Mouse (Mus musculus): ENCODE measurements at regions not wholly inside any gene's neighbourhood (a gene's known extent, or its start where the extent isn't known, plus 50 kb on each side); places are given as distances from the start of the nearest gene placed in this dataset.

DNA sequence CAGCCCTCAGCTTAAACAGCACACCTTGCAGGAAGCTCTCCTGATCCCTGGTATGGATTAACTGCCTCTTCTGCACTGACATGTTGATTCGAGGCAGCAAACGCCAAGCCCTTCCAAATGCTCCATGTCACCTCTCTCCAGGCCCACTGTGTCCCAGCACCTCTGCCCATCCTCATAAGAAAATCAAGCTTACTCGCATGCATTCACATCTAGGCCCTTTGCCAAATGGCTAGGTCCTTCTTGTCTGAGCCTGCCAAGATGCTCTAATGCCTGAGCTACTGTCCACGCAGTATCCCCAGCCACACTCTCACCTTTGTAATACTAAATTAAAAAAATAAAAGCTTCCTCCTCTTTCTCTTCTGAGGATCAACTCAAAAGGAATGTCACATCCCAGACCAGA is 588.7 kb upstream of the Cdh11 start:
- DNase-seq, result no peak

DNA sequence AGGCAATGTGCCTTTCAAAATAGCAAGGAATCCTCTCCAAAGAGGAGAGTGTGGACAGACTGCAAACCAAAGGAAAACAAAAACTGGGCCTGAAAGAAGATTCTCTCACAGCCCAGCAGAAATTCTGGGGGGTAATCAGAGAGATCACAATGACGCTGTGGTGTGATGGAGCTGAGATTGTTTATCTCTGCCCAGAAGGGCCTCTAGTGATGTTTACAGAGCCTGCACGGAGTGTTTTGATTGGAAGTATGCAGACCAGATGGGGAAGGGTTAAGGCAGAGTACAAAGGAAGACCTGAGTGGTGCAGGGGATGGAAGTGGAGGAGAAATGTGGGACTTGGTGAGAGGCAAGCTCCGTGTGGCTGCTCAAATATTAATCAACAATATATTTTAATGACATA is 593.1 kb upstream of the Cdh11 start:
- no peak for DNase-seq

DNA sequence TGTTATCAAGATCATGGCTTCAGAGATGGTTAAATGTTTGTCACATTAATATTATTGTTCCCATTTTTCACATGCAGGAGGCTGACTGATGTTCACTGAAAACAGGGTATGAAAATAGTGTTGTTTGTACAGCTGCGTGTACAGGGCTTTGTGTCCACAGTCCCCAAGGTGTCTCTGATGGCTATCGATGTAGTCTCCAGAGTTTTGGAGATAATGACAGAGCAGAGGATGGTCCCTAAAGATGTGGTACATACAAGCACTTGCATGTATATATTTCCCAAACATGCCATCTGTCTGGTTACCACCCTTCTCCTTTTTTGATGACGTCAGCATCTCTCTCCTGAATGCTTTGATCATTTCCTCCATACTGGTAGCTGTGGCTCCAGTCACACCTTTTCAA is 596.1 kb upstream of the Cdh11 start:
- DNase-seq, result no peak

DNA sequence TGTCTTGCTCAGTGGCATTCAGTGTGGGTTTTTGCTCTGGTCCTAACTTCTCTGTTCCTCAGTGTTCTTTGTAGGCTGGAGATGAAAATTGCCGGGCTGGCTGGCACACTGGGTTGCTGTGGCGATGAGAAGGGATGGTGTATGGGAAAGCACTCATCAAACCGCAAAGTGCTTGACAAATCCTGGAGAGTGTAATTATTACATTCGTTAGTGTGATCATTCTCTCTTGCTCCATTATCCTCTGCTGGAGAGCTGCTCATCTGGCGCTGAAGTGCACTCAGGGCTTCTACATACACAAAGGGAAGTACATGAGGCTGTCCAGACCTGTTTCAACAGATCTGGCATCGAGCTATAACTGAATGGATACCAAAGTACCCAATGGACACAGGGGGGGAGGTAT is 605.9 kb upstream of the Cdh11 start:
- DNase-seq, result no peak

DNA sequence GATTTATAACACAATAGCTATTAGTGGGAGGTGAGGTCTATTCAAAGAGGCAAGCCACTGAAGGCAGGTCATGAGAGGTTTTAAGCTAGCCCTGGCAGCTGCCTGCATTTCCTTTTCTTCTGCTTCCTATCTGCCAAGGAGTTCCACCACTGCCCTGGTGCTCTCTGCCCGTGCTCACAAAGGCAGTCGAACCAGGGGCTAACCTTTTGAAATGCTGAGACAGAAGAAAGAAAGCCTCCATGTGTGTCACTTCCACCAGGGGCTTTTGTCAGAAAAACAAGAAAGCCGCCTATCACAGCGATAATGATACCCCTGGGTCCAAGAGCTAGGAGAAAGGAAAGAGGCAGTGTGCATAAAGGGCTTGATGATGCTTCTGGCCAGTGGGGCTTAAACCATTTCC is 609.9 kb upstream of the Cdh11 start:
- no peak for DNase-seq

DNA sequence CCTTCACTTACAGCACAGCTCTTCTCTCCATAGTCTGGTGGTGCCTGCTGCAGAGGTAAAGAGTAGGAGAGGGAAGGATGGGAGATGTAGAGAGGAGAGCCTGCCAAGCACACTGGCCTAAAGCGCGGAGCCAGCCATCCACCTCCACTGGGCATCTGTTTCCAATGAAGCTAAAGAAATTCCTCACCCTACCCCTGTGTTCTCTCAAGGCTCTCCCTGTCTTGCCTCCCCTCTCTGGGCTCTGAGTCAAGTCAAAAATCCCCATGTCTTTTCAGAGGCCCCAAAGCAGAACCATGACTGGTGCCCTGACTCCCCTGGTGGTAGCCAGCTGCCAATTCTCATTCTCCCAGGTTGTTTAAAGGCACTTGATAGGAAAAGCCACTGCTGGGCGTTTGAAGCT is 612.7 kb upstream of the Cdh11 start:
- DNase-seq, result no peak

DNA sequence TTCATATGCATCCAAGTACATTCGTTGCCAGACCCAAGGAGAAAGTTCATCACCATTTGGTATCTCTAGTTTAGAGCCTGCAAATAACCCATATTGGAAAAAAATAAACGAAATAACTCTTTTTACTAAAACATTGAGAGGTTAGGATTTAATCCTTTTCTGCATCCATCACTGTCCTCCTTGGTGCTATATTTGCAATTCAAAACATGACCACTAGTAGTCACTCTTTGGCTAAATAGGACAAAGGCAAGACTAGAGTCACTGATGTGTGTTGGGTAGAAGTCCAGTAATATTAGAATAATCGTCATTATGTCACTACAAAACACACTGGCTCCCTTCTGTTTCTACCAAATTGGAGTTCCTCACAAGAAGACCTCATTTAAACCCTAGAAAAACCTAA is 614.0 kb upstream of the Cdh11 start:
- DNase-seq, result no peak

DNA sequence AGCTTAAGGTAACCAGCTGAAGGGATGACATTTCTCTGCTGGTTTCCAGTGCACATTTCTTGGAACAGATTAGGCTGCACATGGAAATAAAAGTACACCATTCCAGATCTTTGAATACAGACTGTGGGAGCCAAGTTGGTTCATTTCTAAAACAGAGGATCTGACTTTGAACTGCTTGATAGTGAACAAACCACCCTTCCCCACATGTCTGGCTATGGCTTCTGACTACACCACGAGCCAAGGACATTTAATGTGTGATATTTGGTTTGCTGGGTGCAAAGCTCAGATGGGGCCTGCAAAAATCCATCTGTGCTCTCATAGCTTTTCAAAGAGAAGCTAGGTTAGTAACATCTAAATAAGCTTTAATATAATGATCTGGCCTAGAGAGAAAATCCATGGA is 614.7 kb upstream of the Cdh11 start:
- no peak for DNase-seq

DNA sequence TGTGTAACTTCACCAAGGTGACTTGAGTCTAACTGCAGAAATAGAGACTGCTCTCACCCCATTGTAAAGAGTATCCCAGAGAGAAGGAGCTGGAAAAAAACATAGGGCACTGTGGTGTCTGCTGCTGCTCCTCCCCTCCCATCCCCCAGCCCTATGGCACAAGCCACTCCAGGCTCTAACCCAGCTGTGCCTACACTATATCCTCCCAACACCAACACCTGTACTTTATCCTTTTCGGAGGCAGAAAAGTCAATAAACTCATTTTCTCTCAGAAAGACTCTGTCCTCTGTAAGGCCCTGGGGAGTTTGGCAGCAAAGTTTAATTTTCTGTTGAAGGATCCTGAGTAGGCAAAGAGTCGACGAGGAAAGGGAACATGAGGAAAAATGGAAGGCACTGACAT is 617.3 kb upstream of the Cdh11 start:
- DNase-seq, result no peak

DNA sequence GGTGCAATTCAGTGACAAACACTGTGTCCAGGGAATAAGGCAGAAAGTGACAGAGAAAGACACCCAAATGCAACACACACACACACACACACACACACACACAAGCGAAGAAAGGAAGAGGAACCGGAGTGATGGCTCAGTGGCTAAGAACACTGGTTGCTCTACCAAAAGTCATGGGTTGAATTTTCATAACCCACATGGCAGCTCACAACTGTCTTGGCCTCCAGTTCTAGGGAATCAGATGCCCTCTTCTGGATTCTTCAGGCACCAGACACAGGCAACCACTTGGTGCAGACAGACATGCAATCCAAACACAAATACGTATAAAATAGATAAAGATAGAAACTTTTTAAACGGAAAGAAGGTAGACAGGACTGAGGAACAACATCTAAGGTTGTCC is 618.4 kb upstream of the Cdh11 start:
- DNase-seq, result no peak

DNA sequence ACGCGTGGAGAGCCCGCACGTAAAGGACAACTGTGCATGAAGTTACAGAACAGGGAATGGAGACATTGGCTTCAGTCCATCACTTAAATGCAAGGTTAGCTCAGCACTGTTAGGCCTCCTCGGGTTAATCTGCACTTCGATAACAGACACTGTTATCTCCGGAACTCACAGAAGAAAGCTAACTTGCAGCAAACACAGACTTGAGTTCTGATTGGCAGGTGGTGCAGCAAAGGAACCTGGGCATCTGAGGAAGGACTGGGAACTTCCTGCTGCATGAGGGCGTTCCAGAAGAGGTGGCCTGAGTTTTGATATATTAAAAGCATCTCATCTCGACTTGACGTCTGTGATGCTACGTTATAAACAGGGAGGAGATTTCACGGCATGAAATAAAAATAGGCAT is 620.3 kb upstream of the Cdh11 start:
- no peak for DNase-seq

DNA sequence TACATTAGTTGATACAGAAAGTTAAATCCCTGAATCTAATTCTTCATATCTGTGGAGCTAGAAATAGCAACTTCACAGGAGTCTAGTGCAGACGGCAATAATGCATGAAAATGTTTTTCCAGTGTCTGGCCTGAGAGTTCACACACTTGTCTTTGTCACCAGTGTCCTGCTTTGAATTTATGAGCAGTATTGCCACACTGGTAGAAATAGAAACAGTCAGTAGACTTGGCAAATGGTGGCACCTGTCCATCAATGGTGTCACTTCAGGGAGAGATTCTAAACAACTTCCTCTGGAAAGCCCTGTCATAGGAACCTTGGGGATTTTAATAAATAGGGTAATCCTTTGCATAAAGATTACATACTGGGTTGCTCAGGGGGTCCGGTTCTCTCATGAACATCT is 621.5 kb upstream of the Cdh11 start:
- no peak for DNase-seq

DNA sequence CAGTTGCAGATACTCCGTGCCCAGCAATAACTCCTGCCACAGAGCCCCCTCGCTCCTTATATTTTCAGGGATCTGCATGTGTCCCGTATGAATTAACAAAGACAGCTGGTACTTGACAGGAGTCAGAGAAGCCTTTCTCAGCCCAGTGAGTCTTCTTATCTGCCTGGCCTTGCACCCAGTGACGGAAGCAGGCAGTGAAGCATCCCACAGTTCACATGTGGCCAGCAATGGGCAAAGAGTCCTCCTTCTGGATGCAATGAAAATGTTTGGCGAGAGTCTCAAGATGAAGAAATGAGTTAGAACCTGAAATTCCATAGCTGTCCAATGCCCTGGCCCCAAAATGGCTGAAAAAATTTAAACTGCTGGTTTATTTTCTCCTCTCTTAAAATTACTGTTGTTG is 622.2 kb upstream of the Cdh11 start:
- no peak for DNase-seq

DNA sequence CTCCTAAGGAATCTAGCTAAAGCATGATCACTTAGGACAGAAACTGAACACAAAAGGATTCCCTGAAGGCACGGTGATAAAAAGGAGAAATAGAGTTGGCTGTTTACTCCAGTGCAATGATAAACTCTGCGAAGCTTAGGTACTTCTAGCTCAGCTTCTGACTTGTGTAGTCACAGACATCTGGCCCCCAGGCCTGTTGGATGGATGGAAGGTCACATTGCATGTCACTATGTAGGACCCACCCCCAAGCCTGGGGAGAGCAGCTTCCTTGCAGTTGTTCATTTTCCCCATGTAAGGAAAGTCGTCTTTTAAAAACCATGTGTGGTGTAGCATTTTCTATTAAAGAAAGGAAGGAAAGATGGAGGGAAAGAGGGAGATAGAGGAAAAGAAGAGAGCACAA is 623.0 kb upstream of the Cdh11 start:
- no peak for DNase-seq

DNA sequence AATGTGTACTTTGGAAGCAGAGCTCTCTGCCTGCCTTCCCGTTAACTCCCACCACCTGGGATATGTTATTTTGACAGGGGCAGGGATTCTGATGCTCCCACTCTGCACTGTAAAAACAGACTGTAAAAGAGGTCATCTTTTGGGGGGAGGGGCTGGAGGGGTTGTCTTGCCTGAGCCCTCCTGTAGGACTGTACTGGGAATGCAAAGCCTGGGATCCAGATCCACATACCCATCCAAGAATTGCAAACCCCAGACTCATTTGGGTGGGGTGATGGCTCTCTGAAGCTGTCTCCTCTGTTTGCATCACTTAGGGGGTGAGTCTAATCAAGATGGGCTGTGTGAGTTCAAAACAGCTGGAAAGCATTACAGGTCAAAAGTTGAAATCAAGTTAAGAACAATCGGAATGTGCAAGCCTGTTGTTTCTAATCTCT is 623.7 kb upstream of the Cdh11 start:
- no peak for DNase-seq

DNA sequence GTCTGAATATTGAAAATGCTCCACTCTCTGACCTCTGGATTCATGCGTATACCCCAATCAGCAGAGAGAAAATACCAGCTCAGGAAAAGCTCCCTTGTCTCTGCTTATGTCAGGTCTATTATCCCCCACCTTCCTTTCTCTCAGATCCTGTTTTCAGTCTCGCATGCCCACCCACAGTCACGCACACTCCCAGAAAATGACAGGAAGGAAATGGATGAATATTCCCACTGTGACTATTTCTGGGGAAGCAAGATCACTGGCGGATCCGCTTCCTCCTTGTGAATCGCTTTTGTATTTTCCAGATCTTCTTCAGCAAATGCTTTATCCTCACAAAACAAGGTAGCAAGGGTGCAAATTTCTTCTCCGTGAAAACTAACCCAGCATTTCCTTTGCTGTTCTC is 627.3 kb upstream of the Cdh11 start:
- DNase-seq, result no peak

DNA sequence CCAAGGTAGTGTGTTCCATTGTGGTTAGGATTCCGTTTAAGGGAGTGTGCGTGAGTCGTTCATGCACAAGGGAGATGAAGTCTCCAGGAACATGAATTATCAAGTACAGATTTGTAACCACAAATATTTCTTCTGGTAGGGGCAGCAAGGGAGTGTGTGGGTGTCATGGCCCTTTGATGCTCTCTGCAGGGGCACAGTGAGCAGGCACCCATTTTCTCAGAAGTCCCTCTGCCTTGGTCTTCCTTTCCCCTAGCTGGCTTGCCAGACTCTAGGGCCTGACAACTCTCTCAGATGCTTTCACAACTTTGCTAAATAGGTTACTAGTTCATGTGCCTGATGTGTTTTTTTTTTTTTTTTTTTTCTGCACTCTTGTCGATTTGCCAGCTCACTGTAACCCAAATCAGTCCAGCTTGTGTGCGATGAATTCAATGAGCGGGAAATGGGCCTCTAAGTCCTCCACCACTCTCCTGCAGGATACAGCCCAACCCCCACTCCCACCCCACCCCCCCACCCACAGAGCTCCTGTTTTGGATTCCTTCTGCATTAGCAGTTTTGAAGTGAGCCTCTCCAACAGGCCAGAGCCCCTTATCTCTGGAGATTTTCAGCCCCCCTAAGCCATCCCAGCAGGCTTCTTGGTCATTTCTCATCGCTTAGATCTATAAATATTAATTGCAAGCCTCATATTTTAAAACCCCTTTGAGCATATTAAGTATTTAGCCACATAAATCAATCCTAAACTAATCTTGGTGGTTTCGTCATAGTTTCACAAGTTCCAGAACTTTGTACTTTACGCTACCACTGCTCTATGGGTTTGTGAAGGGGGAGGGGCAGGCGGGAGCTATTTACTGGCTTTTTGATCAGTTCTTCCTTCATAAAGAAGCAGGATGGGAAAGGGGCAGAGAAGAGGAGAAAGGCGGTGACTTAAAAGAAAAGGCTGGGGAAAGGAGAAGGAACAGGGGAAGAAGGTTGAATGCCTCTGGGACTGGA is 628.4 kb upstream of the Cdh11 start:
- DNase-seq, result no peak

DNA sequence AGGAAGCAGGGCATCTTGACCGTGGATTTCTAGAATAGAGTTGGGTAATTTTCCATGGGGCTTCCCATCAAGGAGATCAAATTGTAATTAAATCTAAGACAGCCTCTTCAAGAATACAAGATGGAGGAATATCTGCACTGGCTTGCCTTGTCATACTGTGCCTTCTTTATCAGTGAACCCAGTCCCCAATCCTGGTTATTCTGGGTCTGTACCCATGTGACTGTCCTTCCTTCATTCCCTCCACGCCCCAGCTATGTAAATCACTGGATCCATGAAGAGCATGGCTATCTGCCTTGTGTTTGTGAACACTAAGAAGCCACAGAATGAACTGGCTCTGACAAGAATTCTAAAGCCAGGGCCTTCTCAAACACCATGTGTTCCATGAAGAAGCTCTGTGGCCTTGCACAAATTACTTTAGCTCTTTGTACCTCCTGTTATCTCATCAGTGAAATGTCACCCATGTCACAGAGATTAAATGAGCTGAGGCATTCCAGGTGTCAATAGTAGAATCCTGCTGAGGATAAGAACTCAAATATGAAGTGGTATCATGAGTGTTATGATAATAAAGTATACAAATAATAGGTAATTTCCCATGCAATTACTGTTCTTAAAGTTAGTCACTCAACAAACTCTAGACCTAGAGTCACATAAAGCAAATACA is 637.0 kb upstream of the Cdh11 start:
- DNase-seq, result no peak

DNA sequence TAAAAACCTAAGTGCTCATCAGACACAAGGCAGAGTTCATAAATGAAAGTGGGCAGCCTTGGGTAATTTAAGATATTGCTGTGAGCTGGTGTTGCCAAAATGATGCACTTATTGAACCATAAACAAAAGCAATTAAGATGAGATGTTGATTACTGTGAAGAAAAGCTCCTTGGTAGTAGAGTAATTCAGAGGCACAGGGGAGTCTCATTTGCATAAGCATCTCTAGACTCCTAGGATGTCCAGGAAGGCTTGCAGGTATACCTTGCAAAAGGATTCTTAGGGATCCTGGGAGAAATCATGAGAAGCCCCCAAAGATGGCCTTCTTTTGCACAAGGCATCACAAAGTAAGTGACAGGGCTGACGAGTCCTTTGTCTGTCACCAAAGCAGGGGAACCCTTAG is 640.5 kb upstream of the Cdh11 start:
- DNase-seq, result no peak

DNA sequence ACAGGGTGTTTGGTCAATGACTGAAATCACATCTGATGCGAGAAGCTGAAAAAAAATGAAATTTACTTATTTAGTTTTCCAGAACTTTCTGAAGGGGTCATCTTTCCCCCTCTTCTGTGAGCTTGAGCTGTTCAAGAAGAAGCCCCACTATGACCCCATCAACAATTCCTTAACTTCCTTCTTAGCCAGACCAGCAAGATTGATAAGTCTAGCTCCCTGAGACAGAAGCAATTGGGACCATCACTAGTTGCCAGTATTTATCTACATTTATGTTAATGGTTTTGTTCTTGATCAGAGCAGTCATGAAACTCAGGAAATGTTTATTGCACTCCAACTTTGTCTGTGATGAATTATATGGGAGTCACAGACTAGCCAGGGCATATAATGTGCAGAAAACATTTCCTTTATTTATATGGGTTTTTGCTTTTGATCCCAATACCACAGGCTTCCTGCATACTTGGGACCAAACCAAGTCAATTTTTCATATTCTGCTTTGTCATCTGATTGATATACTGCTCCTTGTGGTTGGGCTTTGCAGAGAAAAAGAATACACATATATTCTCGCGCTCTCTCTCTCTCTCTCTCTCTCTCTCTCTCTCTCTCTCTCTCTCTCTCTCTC is 645.5 kb upstream of the Cdh11 start:
- DNase-seq, result no peak

DNA sequence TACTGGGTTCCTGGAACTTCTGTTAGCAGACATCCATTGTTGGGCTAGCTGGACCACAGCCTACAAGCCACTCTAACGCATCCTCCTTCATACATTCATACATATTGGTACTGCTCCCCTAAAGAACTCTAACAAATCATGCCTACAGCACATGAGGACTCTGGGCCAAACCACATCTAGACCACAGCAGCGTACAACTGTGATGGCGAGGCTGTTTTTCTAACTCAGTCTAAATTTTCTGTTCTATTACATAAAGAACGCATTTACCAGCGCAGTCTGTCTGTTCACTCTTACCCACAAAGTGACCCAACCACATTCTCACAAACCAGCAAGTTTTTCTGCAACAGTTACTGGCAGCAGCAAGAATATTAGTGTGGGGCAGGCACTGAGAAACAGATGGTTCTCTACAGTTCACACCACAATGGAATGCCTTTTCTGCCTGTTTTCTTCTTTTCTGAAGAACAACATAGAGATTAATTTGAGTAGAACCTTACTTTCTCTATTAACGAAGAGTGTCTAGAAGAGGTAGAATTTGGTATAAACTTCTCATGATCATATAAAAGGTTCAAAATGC is 648.2 kb upstream of the Cdh11 start:
- no peak for DNase-seq

DNA sequence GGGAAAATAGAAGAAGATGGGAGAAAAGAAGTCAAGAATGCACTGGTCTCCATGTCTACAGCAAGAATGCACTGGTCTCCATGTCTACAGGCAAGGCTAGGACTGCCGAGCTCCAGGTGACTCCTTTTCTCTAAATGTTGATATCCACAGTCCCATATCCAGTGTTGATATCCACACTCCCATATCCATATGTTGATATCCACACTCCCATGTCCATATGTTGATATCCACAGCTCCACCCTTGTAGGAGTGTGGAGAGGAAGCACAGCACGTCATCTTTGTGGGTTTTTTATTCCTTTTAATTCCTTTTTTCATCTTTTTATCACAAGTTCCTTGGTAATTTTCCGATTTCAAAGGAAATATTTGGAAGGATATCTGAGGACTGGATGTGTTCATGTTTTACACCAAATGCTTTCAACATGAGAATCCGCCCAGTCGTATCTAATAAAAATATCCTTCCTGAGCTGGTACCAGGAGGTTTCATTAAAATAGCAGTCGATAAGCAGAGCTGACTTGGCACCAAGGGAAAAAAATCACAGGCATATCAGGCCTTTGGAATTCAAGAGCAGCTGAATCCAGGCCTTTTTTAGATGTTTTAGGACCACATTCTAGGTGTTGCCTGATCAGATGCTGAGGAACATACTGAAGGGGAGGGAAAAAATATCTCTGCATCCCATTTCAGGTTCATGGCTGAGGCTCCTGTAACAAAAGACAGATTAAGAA is 653.7 kb upstream of the Cdh11 start:
- no peak for DNase-seq

DNA sequence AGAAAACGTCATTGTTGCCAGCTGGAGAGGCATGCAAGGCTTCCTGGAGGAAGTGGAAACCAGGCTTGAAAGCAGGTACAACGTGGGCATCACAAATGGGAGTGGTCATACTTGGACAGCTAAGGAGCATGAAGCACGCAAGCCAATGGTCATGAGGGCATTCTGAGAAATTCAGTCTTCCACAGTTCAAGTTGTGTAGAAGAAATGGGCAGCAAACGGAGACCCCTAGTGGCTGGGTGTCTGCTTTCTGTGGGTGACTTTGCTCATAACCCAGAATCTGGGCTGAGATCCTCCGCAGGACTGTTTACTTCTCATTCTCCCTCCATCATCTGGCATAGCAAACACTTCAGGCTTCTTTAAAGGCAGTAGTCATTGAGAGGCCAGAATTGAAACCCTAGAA is 655.7 kb upstream of the Cdh11 start:
- no peak for DNase-seq

All from cerebellum, adult 18-20 months (tissue).